Mouse (Mus musculus): ENCODE data around the gene Olfr467. TPM values are rescaled to one million over a fixed set of nuclear protein-coding genes. Genes with fewer than 3 reads are reported as not detected.
A peak's percentile ranks its signal among the peaks of the same experiment; 100 is the strongest.

Olfr467 gene
- total RNA-seq (2014; rRNA removed) = not detected in 2 replicates
- not detected in 2 replicates for polyA plus RNA-seq (2015; fragmentation: Nextera tagmentation; extraction: Ambion mirVana)

DNA sequence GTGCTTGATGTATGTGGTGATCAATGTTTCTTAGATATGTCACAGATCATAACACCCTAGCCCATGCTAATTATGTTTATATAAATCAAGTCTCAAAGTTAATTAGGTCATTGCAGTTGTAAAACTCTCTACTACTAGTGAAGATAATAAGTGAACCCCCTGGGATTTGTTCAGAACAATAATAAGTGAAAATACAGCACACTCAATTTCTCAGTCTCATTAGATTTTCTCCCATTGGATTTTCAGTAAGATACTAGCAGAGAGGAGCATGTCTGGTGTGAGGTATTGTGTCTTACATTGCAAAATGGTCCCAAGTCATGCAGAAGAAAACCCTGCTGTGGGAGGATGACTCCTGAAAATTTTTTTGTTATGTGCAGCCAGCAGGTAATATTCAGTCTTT lies at the start of gene Olfr467:
Olfr467 (plus strand) TSS at position 301 of the 400 bp plus-strand sequence.
- Histone ChIP-seq H3K27ac (no peak within 1 kb of the TSS), H3K4me1 (ENCODE audit: insufficient read depth, low read length) (no peaks in the 10 kb centered on the region), H3K4me2 (ENCODE audit: low read depth, low read length) (no peak within 1 kb of the TSS), H3K9ac (replicated peaks; ENCODE audit: low read length) (no peak within 1 kb of the TSS), H3K27me3 (ENCODE audit: insufficient read depth, low read length) (no peaks in the 10 kb centered on the region), H3K36me3 (ENCODE audit: insufficient read depth, low read length) (no peaks in the 10 kb centered on the region), H3K4me3 (ENCODE audit: low read length) (no peak within 1 kb of the TSS), H3K9me3 (ENCODE audit: low read length) (no peaks in the 10 kb centered on the region)
- no peak for TF ChIP-seq CTCF (IDR thresholded peaks at IDR 0.05; ENCODE audit: low read depth)
- no peak for ATAC-seq
- no peak for DNase-seq (ENCODE audit: low spot score)

DNA sequence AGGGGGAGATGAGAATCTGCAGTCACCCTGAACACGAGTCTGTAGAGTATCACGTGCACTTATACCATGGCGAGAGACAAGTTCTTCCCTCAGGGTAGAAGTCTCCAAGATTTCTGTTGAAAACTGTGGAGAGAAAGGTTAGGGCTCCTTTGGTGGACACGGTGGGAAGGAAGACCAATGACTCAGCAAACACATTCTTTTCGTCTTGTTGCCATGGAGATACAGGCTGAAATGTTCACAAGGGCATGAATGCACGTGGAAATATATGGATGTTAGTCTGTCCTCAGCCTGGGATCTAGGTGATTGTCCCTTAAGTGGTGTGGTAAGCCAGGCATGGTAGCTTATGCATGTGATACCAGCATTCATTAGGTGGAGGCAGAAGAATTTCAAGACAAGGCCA lies 41.3 kb upstream of the Olfr467 start:
- Histone ChIP-seq H3K36me3 (ENCODE audit: insufficient read depth, low read length) (no peaks in the 10 kb centered on the region), H3K4me3 (ENCODE audit: low read length) (no peak overlapping the region), H3K27me3 (ENCODE audit: insufficient read depth, low read length) (no peaks in the 10 kb centered on the region), H3K9ac (replicated peaks; ENCODE audit: low read length) (no peak overlapping the region), H3K9me3 (ENCODE audit: low read length) (no peaks in the 10 kb centered on the region), H3K27ac (no peak overlapping the region), H3K4me1 (ENCODE audit: insufficient read depth, low read length) (no peaks in the 10 kb centered on the region), H3K4me2 (ENCODE audit: low read depth, low read length) (no peak overlapping the region)
- WGBS = 43% methylated on average over 6 of the region's 6 CpGs
- ATAC-seq (no peak), DNase-seq (ENCODE audit: low spot score) (no peak)
- no peak for TF ChIP-seq CTCF (IDR thresholded peaks at IDR 0.05; ENCODE audit: low read depth)

DNA sequence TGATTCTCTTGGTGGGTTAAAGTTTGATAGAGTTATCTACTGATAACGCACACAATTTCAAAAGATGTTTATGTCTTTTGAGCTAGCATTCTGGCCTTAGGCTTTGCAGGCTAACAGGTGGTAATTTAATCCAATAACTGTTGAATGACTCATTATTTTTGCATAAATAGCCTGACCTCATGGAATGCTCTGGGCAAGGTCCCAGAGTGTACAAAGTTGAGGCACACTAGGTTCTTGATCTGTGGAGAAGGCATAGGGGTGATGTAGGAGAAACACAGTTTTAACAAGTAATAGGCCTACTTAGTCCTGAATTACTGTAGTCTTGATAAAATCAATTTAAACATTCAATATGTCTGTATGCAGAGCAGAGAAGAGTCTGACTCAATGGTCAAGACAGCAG lies 33.8 kb upstream of the Olfr467 start:
- TF ChIP-seq CTCF (IDR thresholded peaks at IDR 0.05; ENCODE audit: low read depth) = no peak
- no peaks in the 10 kb centered on the region for H3K36me3 ChIP-seq (ENCODE audit: insufficient read depth, low read length)
- no peak for DNase-seq (ENCODE audit: low spot score)
- no peak overlapping the region for H3K4me3 ChIP-seq (ENCODE audit: low read length)
- no peak for ATAC-seq
- no peaks in the 10 kb centered on the region for H3K4me1 ChIP-seq (ENCODE audit: insufficient read depth, low read length)
- 92% methylated on average over 1 of the region's 1 CpGs for WGBS
- no peaks in the 10 kb centered on the region for H3K9me3 ChIP-seq (ENCODE audit: low read length)
- H3K27ac ChIP-seq = no peak overlapping the region
- no peak overlapping the region for H3K9ac ChIP-seq (replicated peaks; ENCODE audit: low read length)
- H3K27me3 ChIP-seq (ENCODE audit: insufficient read depth, low read length) = no peaks in the 10 kb centered on the region
- no peak overlapping the region for H3K4me2 ChIP-seq (ENCODE audit: low read depth, low read length)

DNA sequence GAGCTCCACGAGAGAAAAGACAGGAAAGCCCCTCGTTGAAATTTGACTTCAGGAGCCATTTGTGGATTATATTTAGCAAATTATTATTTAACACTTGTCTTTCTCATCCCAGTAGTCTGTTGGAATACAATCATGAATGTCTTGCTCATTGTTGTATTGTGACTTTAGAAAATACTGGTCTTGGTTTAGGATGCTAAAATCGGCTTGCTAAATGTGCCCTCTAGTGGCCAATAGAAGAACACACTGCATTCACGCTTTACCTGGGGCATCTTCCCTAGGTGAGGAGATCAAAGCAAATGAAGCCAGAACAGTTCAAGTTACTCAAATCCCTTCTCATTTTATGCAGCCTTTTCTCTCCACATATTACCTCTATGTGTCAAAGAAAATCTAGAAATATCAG lies 32.5 kb upstream of the Olfr467 start:
- H3K9me3 ChIP-seq (ENCODE audit: low read length) = no peaks in the 10 kb centered on the region
- H3K36me3 ChIP-seq (ENCODE audit: insufficient read depth, low read length) = no peaks in the 10 kb centered on the region
- 47% methylated on average over 4 of the region's 4 CpGs for WGBS
- ATAC-seq = no peak
- no peak overlapping the region for H3K4me3 ChIP-seq (ENCODE audit: low read length)
- H3K4me1 ChIP-seq (ENCODE audit: insufficient read depth, low read length) = no peaks in the 10 kb centered on the region
- peak; percentile 67 for DNase-seq (ENCODE audit: low spot score)
- peak; percentile 86 for TF ChIP-seq CTCF (IDR thresholded peaks at IDR 0.05; ENCODE audit: low read depth)
- H3K4me2 ChIP-seq (ENCODE audit: low read depth, low read length) = no peak overlapping the region
- no peaks in the 10 kb centered on the region for H3K27me3 ChIP-seq (ENCODE audit: insufficient read depth, low read length)
- no peak overlapping the region for H3K27ac ChIP-seq
- no peak overlapping the region for H3K9ac ChIP-seq (replicated peaks; ENCODE audit: low read length)

DNA sequence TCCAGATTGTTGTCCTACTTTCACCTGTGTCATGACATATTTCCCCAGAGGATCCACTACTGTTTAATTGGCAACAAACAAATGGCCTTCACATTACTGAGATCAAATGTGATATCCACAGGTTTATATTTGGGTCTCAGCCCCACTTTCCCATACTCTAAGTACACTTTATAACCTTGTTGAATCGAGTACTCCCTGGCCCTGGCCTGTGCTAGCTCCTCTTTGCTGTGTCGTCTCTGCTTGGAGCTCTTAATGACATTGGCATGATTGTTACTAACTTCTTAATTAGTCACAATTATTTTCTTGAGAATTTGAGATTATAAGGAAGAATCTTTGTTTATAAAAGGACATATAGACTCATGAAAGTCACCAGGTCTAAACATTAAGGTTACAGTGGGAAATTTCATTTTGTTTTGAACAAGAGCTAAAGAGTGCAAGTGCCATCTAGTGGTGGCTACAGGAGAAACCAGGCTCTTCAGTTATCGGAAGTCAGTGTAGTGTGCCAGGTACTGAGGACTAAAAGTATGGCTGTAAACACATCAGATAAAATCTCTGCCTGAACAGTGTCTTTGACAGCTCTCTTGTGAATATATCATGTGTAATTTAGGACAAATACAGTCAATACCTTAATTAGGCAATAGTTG lies 24.0 kb upstream of the Olfr467 start:
- DNase-seq (ENCODE audit: low spot score) (peak; percentile 74), ATAC-seq (peak; percentile 51; the same call in 1 of the 2 replicates)
- Histone ChIP-seq H3K27ac (no peak overlapping the region), H3K4me3 (ENCODE audit: low read length) (no peak overlapping the region), H3K27me3 (ENCODE audit: insufficient read depth, low read length) (no peaks in the 10 kb centered on the region), H3K4me1 (ENCODE audit: insufficient read depth, low read length) (no peaks in the 10 kb centered on the region), H3K9me3 (ENCODE audit: low read length) (no peaks in the 10 kb centered on the region), H3K36me3 (ENCODE audit: insufficient read depth, low read length) (no peaks in the 10 kb centered on the region), H3K4me2 (ENCODE audit: low read depth, low read length) (no peak overlapping the region), H3K9ac (replicated peaks; ENCODE audit: low read length) (no peak overlapping the region)
- TF ChIP-seq CTCF (IDR thresholded peaks at IDR 0.05; ENCODE audit: low read depth) = peak; percentile 77
- 65% methylated on average over 3 of the region's 3 CpGs for WGBS

DNA sequence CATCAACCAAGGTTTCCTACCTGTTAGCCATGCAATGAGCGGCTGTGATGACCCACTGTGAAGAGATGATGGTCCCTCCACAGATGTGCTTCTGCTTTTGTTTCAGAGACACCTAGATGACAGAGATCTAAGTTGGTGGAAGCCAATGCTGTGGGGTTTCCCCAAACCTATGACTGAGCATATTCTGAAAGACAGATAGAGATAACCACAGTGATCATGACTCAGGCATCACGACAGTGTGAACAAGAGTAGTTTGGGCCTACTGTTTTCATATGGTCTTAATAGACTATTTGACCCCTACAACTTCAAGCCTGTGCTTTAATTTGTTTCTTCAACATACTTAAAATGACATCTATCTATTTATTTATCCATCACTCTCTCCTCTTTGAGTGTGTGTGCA lies 15.6 kb upstream of the Olfr467 start:
- no peak overlapping the region for H3K4me3 ChIP-seq (ENCODE audit: low read length)
- H3K27me3 ChIP-seq (ENCODE audit: insufficient read depth, low read length) = no peaks in the 10 kb centered on the region
- H3K9me3 ChIP-seq (ENCODE audit: low read length) = no peaks in the 10 kb centered on the region
- WGBS = 78% methylated on average over 2 of the region's 2 CpGs
- H3K4me1 ChIP-seq (ENCODE audit: insufficient read depth, low read length) = no peaks in the 10 kb centered on the region
- DNase-seq (ENCODE audit: low spot score) = no peak
- H3K4me2 ChIP-seq (ENCODE audit: low read depth, low read length) = no peak overlapping the region
- no peak overlapping the region for H3K27ac ChIP-seq
- no peak for TF ChIP-seq CTCF (IDR thresholded peaks at IDR 0.05; ENCODE audit: low read depth)
- no peaks in the 10 kb centered on the region for H3K36me3 ChIP-seq (ENCODE audit: insufficient read depth, low read length)
- no peak for ATAC-seq
- H3K9ac ChIP-seq (replicated peaks; ENCODE audit: low read length) = no peak overlapping the region

DNA sequence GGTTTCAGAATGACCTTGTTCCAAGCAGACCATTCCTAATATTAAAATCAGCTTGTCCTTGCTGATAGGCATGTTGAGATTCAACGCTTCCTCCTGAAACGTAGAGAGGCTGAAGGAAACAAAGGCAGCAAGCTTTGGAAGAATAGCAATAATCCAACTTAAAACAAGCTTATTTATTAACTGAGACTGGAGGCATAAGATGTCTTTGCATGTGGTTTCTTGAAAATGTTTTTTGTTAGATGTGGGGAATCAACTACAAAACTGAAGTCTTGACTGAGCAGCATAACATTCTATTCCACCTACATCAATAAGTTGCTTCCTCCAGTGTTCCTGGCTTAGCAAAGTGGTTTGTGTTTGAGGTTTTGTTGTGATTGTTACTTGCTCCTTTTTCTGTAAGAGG lies 11.0 kb upstream of the Olfr467 start, which contains the start of gene Ovch2:
Ovch2 (minus strand) TSS at position 101 of the 400 bp plus-strand sequence.
- Histone ChIP-seq H3K36me3 (ENCODE audit: insufficient read depth, low read length) (no peaks in the 10 kb centered on the region), H3K9ac (replicated peaks; ENCODE audit: low read length) (no peak within 1 kb of the TSS), H3K9me3 (ENCODE audit: low read length) (no peaks in the 10 kb centered on the region), H3K4me2 (ENCODE audit: low read depth, low read length) (no peak within 1 kb of the TSS), H3K27me3 (ENCODE audit: insufficient read depth, low read length) (no peaks in the 10 kb centered on the region), H3K4me3 (ENCODE audit: low read length) (no peak within 1 kb of the TSS), H3K27ac (no peak within 1 kb of the TSS), H3K4me1 (ENCODE audit: insufficient read depth, low read length) (no peaks in the 10 kb centered on the region)
- TF ChIP-seq CTCF (IDR thresholded peaks at IDR 0.05; ENCODE audit: low read depth) = no peak
- ATAC-seq (no peak), DNase-seq (ENCODE audit: low spot score) (no peak)
- WGBS = 85% methylated on average over 2 of the region's 2 CpGs
